Mouse (Mus musculus) cerebellum, postnatal 10 days (tissue): ENCODE results near the gene Zc2hc1c.

Experiments
- DNase-seq, 2 experiments: peaks; one replicate each; pipeline ENCODE4 v3.0.0; 2021; ENCODE audit warnings: mixed read lengths in 2 of 2

The Zc2hc1c gene

DNA sequence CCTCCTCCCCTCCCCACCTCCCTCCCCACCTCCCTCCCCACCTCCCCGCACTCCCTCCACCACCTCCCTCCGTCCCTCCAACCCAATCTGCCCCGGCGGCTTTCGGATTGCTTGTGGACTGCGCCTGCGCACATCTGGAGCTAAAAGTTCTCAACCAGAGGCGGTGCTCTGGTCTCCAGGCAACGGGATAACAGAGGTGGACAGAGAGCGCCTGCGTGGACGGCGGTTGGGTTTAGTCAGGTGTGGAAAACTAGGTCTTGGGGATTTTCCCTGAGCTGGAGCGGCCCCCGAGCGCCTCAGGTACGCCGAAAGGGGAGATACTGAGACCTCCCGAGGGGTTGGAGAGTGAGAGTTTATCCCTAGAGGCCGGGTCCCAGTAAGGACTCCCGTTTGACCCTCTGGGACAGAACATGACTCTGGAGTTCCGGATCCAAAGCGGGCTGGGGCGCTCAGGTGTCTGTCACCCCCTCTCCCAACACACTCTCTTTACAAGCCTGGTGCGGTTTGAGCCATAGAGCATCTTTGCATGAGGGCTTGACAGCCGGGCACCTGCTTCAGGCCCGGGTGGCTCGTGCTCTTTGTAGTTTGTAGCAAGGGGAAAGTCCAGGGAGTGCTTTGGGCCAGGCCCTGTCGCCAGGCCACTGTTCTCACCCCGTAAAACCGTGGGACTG is at the start of gene Zc2hc1c:
Gene Zc2hc1c (plus strand): TSS at position 106 of the 671 bp plus-strand sequence.
- DNase-seq, result peak; percentile 40 to 69

DNA sequence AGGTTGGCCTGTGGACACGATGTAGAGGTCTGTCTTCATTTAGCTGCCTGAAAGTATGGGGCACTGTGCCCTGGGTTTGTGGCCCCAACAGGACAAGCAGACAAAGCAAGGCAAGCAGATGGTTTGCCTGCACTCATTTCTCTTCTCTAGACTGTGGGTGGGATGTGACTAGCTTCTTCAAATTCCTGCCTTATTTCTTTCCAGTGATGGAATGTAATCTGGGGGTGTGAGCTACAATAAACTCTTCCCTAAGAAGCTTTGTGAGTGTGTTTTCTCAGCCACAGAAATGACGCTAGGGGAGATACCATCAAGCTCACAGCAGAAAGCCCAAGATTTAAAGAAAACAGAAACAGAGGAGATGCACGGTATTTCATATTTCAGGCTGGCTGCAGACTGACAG is 36.3 kb upstream of the Zc2hc1c start:
- no peak for DNase-seq

DNA sequence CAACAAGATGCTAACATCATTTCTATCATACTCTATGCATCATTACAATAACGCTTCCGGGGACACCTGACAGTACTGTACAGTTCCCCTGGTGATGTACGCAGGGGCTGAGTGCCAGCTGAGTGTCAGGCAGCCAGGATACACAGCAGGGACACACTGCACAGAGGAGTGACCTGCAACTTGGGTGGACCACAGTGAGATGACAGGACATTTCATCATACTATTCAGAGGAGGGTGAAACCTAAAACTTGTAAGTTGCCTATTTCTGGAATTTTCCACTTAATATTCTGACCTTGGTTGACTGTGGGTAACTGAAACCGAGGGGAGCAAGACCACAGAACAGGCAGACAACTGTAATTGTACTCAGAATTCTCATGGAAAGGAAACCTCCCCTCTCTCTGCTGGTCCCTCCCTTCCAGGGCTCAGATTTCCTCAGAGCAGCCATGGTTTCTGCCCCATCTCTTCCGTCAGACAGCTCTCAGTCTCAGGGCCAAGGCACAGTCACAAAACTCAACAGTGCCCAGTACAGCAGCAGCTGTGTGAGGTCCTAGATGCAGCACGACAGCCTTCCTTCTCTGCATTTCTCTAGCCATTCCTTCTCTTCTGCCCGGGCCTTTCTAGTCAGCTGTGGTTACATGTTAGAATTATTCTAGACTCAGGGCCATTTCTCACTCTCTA is 32.2 kb upstream of the Zc2hc1c start:
- no peak for DNase-seq

DNA sequence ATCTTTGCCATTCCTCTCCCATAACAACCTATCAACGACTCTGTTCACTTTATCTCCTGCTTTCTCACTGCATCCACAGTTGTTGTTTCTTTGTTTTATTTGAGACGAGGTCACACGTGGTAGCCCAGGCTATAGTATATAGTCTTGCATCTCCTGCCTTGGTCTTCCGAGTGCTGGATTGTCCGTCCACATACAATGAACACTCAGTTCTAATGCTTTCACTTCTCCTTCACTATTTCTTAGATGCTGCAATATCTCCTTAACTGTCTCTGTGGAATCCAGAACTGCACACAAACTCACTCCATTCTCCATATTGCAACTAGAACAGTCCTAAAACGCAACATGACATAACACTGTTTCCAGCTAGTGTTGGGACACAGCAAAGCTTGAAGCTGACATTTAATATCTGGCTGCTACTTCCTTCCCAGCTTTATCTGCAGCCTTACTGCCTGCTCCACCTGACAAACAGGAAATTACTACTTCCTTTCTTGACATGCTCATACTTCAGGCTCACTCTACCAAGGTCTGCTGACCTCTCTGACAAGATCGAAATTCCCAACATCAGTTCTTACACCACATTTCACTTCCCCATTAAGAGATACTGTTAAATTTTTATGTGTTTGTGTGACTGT is 31.3 kb upstream of the Zc2hc1c start:
- DNase-seq, result no peak

DNA sequence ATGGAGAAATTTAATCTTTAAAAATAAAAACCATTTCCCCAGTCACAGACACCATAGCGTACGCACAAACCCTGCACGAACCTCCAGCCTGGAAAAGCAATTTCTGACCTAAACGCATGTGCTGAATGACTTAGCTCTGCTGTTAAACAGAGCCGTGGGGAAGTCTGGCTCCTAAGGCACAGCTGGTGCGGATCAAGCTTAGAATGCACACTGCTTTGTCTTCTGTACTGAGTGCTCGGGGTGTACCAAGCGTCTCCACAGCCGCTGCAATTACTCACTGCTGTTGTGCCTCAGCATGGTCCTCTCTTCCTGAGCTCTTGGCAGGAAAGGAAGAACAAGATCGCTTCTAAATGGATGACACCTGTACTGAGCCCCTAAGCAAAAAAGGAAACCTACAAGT is 25.9 kb upstream of the Zc2hc1c start:
- no peak for DNase-seq

DNA sequence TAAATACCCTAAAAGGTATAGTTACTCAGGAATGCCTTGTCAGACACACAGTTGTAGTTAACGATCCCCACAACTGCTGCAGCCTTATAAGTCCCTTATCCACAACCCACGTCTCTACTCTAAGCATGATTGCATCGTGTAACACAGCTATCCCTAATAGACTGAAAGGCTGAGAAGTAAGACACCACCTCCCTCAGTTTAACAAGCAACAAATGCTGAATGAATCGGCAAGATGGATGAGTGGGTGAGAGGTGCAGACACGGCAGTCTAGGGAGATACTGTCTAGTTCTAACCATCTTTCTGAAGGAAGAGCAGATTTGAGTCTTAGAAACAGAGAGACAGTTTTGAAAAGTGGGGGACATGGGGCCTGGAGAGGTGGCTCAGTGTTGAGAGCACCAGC is 25.2 kb upstream of the Zc2hc1c start:
- no peak for DNase-seq

DNA sequence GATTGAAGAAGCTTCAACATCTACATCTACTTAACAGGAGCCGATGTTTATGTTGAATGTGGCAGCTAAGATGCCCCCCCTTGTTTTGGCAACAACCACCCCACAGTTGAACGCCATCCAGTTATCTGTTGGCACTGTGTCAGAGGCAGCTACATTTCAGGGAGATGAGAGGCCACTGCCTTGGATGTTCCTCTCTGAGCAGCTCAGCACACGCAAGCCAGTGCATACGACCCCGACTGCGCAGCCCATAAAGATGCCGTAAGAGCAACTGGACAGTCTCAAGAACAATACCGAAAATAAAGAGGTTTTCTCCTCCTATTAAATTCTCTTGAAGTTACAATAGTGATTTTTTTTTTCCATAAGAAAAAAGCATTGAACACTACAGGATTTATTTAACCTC is 23.9 kb upstream of the Zc2hc1c start:
- peak; percentile 67 to 70 for DNase-seq

DNA sequence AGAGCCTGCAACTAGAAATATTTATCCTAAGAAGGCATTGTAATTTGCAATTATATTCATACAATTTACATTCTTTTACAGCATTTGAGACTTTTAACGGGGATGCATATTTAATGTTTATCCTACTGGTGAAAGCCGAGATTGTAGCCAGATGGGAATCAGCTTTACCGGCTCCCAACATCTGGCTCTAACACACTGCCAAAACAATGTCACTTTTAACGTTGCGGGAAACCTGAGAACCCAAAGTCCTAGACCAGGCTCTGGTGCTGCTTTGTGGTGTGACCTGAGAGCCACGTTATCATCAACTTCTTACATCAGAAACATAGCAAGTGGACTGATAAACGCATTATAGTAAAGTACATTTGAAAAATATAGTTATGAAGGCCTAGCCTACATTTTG is 23.5 kb upstream of the Zc2hc1c start:
- no peak for DNase-seq

DNA sequence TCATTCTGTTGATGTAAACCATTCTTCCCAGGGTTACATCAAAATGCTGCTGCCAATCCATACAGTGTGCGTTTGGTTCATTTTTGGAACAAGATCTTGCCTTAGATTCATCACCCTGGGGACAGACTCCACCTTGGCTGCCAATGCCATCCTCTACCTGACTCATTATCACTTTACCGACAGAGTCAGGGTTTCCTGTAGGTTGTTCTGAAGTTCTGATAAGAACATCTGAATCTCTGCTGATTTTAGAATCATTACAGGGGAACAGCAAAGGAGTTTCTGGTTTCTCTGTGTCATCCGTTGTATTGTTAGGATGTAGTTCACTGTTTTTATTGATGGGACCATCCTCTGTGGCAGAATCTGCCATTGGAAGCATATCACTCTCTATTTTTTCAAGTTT is 22.1 kb upstream of the Zc2hc1c start:
- no peak for DNase-seq

DNA sequence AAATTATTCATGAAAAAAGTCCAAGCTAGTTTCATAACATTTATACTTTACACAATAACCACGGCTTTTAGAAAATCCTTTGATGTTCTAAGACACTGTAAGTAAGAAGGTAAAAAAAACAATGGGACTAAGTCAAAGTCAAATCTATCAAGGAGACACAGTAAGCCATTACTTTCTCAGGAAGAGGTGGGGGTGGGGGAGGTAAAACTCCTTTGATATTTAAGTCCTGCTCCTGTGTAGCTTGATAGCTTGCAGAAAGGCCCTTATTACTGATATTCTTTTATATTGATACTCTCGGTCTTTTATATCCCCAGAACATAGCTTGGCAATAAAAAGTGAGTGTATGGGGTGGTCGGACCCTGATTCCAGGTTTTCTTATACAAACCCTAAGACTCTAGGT is 18.6 kb upstream of the Zc2hc1c start:
- no peak for DNase-seq

DNA sequence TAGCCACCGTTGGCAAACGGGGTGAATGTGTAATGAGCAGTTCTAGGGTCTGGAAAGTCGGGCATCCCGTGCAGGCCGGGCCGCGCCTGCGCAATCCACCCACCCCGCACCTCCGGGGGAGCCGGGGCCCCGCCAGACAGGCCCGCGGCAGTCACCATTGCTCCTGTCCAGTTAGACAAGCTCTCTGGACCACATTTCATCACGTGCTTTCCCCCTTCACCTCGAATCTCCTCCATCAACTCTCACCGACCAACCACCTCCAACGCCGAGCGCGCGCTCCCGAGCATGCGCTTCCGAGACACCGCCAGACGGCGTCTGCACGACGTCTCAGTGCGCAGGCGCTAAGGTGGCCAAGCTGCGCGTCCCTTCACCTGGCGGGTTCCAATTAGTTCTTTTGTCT is 18.1 kb upstream of the Zc2hc1c start, which contains the start of gene Mlh3:
Gene Mlh3 (minus strand): TSS at position 281 of the 400 bp plus-strand sequence.
- peak; percentile 93 to 96 for DNase-seq

DNA sequence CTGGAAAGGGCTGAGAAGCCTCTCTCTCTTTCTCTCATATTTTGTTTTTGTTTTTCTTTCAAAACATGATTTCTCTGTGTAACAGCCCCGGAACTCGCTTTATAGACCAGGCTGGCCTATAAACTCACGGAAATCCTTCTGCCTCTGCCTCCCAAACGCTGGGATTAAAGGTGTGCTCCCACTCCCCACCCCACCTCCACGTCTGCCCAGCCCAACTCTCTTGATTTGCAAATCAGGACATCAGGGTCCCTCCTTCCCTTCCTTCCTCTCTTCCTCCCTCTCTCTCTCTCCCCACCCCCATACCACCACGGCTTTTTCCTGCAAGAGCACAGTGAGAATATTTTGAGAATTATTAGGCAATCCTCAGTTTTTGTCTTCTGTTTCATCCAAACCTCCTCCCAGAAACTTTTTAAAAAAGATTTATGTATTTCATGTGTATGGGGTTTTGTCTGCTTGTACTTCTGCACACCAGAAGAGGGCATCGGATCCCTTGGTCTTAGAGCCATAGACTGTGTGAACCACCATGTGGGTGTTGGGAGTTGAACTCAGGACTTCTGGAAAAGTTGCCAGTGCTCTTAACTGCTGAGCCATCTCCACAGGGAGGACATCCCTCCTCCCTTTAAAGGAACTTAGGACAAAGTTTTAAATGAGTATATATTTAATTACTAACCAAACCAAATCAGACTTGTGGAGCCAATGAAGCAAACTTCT is 17.1 kb upstream of the Zc2hc1c start:
- no peak for DNase-seq

DNA sequence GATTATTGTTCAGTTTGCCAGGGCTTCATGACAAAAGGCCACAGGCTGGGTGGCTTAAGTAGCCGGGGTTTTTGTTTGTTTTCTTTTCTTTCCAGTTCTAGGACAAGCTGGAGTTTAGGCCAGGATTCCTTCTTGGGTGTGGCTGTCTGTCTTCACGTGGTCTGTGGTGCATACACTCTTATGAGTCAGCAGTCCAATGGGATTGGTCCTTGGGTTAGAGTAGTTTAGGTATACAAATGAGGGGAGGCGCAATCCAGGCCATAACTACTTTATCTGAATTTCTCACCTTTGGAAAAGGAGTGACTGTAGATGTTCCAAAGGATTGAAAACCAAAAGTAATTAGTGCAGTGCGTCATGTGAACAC is 16.6 kb upstream of the Zc2hc1c start:
- no peak for DNase-seq

DNA sequence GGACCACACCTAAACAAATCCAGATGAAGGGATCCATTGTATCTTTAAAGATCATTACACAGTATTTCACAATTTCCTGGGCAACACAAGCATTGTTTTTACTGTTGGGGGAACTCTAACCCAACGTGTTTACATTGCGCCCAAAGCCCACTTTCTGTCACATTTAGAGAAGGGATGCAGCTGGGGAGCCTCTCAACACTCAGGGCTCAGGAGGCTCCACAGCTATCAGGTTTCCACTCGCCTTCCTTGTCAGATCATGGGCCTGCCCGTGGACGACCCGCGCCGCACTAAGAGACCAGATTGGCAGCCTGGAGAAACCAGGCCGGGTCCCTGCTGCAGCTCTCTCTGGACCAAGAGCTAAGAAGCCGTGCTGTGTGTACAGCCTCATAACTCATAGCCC is 14.9 kb upstream of the Zc2hc1c start:
- DNase-seq, result no peak

DNA sequence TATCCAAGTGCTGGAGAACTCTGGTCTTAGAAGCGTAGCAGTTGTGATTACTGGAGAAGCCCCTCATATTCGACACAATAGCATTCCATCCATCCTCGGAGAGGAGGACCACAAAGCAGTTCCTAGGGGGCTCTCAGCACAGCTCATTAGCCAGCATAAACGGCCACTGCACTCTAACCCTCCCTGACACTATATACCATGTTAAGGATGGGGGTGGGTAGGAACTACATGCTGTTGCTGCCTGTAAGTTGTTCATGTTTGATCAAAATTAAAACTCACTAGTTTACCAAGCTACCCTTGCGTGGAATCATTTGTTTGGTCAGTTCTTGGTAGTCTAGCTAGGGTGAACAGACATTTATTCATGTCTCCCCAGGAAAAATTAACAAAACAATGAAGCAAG is 12.1 kb upstream of the Zc2hc1c start:
- DNase-seq, result no peak

DNA sequence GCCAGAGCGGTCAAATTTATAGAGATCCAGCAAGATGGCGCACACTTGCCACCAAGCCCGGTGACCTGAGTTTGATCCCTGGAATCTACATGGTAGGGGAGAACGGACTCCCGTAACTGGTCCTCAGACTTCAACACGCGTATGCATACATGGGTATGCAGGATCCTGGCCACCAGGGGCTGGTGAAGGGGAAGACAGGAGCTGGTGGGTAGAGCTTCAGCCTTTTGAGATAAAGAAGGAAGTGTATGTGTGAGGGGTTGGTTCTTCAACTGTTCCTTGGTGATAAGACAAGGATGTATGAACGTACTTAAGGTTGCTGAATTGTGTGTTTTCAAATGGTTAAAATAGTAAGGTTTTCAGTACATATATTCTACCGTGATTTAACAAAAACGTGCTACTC is 9.5 kb upstream of the Zc2hc1c start:
- no peak for DNase-seq

DNA sequence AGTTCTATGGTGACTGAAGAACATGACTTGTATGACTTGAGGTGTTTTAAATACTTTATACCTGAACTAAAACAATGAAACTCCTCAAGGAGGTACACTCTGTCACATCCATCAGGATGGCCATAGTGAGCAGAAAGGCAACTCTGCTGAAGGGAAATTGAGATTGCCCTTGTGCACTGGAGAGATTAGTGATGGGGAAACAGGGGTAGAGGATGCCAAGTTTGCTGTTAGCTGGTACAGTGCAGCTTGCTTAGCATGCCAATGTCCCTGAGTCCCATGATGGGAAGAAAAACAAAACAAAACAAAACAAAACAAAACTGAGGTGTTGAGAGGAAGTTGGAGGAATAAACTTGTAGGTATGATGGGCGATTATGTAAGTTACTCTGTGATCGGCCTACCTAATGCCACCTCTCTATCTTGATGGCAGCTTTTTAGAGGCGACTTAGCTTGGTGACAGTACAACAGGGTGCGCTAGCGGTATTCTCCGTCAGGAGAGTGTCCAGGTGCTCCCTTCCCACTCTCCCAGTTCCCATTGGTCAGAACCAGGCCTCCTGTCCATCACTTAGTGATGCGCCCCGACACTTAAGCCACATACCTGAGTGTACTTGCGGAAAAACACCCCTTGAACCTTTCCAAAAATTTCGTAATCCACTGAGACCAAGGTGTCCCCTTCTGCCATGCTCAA is 8.9 kb upstream of the Zc2hc1c start:
- DNase-seq, result peak in 1 of 2 experiments; percentile 48

DNA sequence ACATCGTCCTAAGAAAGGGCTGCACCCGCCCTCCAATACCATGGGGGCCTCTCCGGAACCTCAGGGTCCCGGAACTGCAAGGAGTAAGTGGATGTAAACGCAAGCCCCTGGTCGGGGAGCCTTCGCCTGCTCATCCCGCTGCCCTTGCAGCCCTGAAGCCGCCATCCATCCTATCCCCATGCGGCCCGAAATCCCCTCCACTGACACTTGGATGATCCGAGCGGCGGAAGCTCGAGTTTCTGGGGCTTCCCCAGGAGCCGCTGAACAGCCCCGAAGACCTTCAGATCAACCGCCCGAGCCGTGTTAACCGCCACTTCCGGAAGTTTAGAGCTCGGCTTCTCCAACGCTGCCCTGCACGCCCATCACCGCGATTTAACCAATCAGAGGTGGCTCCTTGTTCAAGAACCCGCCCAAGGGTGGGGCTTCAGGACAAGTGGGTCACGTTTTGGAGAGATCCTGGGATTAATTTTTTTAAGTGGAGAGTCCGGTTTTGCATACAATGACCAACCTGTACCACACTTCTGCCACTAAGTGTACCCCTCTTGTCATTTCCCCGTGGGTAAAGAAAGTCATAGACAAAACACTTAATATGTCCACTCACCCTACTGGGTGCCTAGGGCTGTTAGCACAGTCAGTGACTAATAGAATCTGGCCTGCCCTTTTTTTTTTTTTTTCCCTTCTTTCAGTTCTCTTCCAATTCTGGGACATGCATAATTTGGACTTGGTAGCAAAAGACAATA is 8.1 kb upstream of the Zc2hc1c start:
- DNase-seq, result peak; percentile 98

DNA sequence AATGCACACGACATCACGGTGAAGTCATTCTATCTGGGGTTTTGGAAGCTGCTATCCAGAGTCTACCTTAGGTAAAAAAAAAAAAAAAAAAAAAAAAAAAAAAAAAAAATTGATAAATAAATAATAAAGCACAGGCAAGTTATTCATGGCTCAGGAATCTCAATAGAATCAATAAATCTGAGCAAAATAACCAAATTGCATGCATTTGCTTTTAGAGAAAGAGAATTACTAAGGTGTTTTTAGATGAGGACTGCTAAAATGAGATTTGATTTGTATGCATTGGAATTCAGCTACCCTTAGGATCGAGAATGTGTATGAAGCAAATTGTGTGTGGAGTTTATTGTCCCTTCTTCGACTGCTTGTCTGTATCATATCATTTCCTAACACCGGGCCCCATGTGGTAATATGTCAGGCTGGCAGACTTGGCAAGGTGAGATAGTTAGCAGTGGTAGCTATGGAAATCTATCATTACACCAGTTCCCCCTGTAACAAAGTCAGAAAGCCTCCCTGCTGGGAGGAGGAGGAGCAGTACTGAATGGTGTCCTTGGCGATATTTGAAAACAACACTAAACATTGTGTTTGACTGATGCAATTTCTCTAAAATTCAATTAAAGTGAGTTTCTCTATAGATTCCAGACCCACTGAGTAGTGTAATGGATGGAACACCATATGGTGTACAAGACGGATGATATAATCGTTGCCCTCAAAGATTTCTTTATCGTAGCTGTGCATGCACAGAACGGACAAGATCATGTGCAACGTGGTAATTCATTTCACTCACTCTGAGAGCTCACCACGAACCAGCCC is 7.3 kb upstream of the Zc2hc1c start:
- peak; percentile 59 to 61 for DNase-seq

DNA sequence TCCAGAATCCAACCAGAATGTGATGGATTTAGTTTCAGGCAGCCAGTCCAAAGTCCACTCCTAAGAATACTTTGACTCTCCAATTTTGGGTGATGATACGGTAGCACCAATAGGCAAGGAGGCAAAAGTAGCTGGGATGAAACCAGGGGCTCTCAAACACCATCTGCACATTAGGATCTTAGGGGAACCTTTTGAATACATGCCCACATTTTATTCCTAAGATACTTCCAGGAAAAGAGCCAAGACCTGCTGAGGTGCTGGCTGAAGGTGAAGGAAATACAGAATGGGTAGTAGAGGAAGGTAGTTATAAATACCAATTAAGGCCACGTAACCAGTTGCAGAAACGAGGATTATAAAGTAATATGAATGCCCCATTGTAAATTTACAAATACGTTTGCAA is 6.6 kb upstream of the Zc2hc1c start:
- peak; percentile 47 to 73 for DNase-seq

DNA sequence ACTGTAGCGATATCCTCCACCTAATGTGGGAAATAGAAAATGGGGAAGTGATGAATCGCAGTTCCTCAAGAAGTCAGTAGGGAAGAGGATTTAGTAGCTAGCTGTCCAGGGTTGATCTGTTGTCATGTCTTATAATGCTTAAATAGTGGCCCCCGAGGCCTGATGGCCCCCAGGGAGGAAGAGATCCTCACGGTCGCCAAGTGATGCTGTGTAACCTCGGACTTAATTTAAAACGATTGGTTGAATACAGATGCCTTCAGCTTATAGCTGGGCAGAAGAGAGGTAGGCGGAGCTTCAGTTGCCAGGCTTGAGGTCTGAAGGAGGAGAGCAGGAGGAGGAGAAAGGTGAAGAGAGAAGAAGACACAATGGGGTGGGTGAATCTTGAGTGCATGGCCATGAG is 4.1 kb upstream of the Zc2hc1c start:
- DNase-seq, result no peak
